8 mouse cellular contexts compared by ENCODE assay signal in the genomic region with DNA sequence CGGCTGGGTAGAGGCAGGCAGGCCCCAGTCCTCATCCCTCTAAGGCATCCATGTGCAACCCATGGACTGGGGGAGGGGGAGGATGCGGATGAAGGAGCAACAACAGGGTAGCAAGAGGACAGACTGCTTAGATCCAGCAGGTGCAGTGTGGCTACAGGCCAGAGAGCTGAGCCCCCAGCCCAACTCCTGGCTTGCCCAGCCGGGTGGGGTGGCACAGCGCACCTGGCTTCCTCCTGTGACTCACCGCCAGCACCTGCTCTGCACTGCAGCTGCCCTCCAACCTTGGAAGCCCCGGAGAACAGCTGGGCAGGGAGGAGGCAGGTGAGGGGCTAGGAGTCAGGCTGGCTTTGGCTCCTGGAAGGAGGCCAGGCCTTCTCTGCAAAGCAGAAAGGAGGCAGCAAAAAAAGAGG. TPM values are rescaled to one million over a fixed set of nuclear protein-coding genes. Genes with fewer than 3 reads are reported as not detected.
DNase-seq lines count a peak whose midpoint lies in the region; ATAC-seq and TF ChIP-seq lines count a peak whose summit lies in the region.

No protein-coding gene starts in this region.

- WGBS in heart, embryonic 11.5 days (ENCODE audit: insufficient replicate concordance): 31% methylated on average over 6 of the region's 6 CpGs
- WGBS in midbrain, embryonic 12.5 days: 11% methylated on average over 6 of the region's 6 CpGs

- peaks cover 56% of the 10 kb centered on the region for H3K4me1 ChIP-seq in heart, embryonic 11.5 days (ENCODE audit: control insufficient read depth, insufficient read depth, low read length)
- H3K4me1 ChIP-seq in ES-Bruce4 (ENCODE audit: control insufficient read depth, insufficient read depth, low read length): peaks cover 15% of the 10 kb centered on the region
- peaks cover 32% of the 10 kb centered on the region for H3K4me1 ChIP-seq in midbrain, embryonic 12.5 days

- no peak for TF ChIP-seq POLR2A in ES-Bruce4 (IDR thresholded peaks at IDR 0.05; ENCODE audit: insufficient read depth, low read length)

- H3K27me3 ChIP-seq in heart, embryonic 11.5 days (ENCODE audit: control insufficient read depth, insufficient read depth, low read length): no peaks in the 10 kb centered on the region
- no peaks in the 10 kb centered on the region for H3K27me3 ChIP-seq in ES-Bruce4 (ENCODE audit: control insufficient read depth, insufficient read depth, low read length, poor library complexity, severe bottlenecking)
- peaks cover 24% of the 10 kb centered on the region for H3K27me3 ChIP-seq in midbrain, embryonic 12.5 days

- TF ChIP-seq EP300 in ES-Bruce4 (IDR thresholded peaks at IDR 0.05; ENCODE audit: insufficient read depth, low read depth, low read length): no peak

- H3K4me3 ChIP-seq in heart, embryonic 11.5 days (ENCODE audit: low read depth, low read length): peak overlapping the region; percentile 17
- H3K4me3 ChIP-seq in ES-Bruce4 (ENCODE audit: low read depth, low read length): peak overlapping the region; percentile 9; the same call in 1 of the 2 replicates
- 0 out of 2 replicates have a peak overlapping the region, but pooled peaks have one; percentile 9 for H3K4me3 ChIP-seq in midbrain, embryonic 12.5 days

- peak overlapping the region; percentile 84 for H3K27ac ChIP-seq in heart, embryonic 11.5 days (ENCODE audit: low read depth, low read length)
- peak overlapping the region; percentile 66 for H3K27ac ChIP-seq in ES-Bruce4 (ENCODE audit: insufficient read depth, low read length)
- H3K27ac ChIP-seq in midbrain, embryonic 12.5 days (replicated peaks): peak overlapping the region; percentile 88

- ATAC-seq in heart, embryonic 11.5 days (replicated peaks; ENCODE audit: insufficient number of reproducible peaks, low FRiP score, low TSS enrichment): no peak; the same call in 1 of the 2 replicates
- peak; percentile 64 for ATAC-seq in midbrain, embryonic 12.5 days (ENCODE audit: low FRiP score, low read depth)

- H3K36me3 ChIP-seq in heart, embryonic 11.5 days (ENCODE audit: control insufficient read depth, insufficient read depth, low read length): no peaks in the 10 kb centered on the region
- H3K36me3 ChIP-seq in ES-Bruce4 (ENCODE audit: control insufficient read depth, insufficient read depth, low read length, poor library complexity, severe bottlenecking): no peaks in the 10 kb centered on the region
- H3K36me3 ChIP-seq in midbrain, embryonic 12.5 days: no peaks in the 10 kb centered on the region

- peak overlapping the region; percentile 10; the same call in 1 of the 2 replicates for H3K9ac ChIP-seq in heart, embryonic 11.5 days (ENCODE audit: low read depth, low read length)
- no peak overlapping the region for H3K9ac ChIP-seq in ES-Bruce4 (ENCODE audit: low read depth, poor library complexity, severe bottlenecking)
- H3K9ac ChIP-seq in midbrain, embryonic 12.5 days (replicated peaks): no peak overlapping the region; the same call in 1 of the 2 replicates

- no peak for TF ChIP-seq CTCF in ES-Bruce4 (IDR thresholded peaks at IDR 0.05; ENCODE audit: low read depth, low read length)

- H3K9me3 ChIP-seq in heart, embryonic 11.5 days (replicated peaks; ENCODE audit: control insufficient read depth, low read length): no peaks in the 10 kb centered on the region
- H3K9me3 ChIP-seq in ES-Bruce4 (replicated peaks; ENCODE audit: control insufficient read depth, insufficient read depth, low read length, poor library complexity, severe bottlenecking): no peaks in the 10 kb centered on the region
- no peaks in the 10 kb centered on the region for H3K9me3 ChIP-seq in midbrain, embryonic 12.5 days

- no peak for DNase-seq in heart, adult 11 months
- DNase-seq in forelimb bud, embryonic 11.5 days (ENCODE audit: low read depth, low spot score): peak; percentile 53
- DNase-seq in T-cell, adult 2 months (ENCODE audit: low spot score): no peak
- no peak for DNase-seq in kidney, postnatal 25 days
- DNase-seq in embryo, embryonic 10.5 days (ENCODE audit: low spot score): no peak

- peak overlapping the region; percentile 55 for H3K4me2 ChIP-seq in heart, embryonic 11.5 days
- peak overlapping the region; percentile 41 for H3K4me2 ChIP-seq in midbrain, embryonic 12.5 days (replicated peaks)

RNA-seq across cellular contexts. Expression of a gene that starts 21.8 kb away (rescaled TPM):
- 0.96 and 2.1 TPM in 2 replicates for polyA plus RNA-seq in heart, embryonic 11.5 days (2014; fragmentation: Nextera tagmentation; extraction: Ambion mirVana)
- 6.5 and 11.2 TPM in 2 replicates for polyA plus RNA-seq in ES-Bruce4 (2011; ENCODE audit: insufficient read depth, insufficient read length, low read depth, missing spikeins)
- 35.2 and 37.6 TPM in 2 replicates for polyA plus RNA-seq in midbrain, embryonic 12.5 days (2016; fragmentation: Nextera tagmentation; extraction: Ambion mirVana)

RNA-seq across cellular contexts. Expression of a gene that starts 32.7 kb away (rescaled TPM):
- polyA plus RNA-seq in heart, embryonic 11.5 days (2014; fragmentation: Nextera tagmentation; extraction: Ambion mirVana): 19.9 and 25.1 TPM in 2 replicates
- 6.4 and 8.8 TPM in 2 replicates for polyA plus RNA-seq in ES-Bruce4 (2011; ENCODE audit: insufficient read depth, insufficient read length, low read depth, missing spikeins)
- polyA plus RNA-seq in midbrain, embryonic 12.5 days (2016; fragmentation: Nextera tagmentation; extraction: Ambion mirVana): 19.6 and 19.8 TPM in 2 replicates

RNA-seq across cellular contexts. Expression of a gene that starts 40.8 kb away (rescaled TPM):
- 0.44 TPM in 1 of 2 replicates, not detected in the other for polyA plus RNA-seq in heart, embryonic 11.5 days (2014; fragmentation: Nextera tagmentation; extraction: Ambion mirVana)
- polyA plus RNA-seq in ES-Bruce4 (2011; ENCODE audit: insufficient read depth, insufficient read length, low read depth, missing spikeins): 1.2 TPM in 1 of 2 replicates, not detected in the other
- polyA plus RNA-seq in midbrain, embryonic 12.5 days (2016; fragmentation: Nextera tagmentation; extraction: Ambion mirVana): 0.55 TPM in 1 of 2 replicates, not detected in the other

RNA-seq across cellular contexts. Expression of a gene that starts 43.3 kb away (rescaled TPM):
- polyA plus RNA-seq in heart, embryonic 11.5 days (2014; fragmentation: Nextera tagmentation; extraction: Ambion mirVana): 9.8 and 13.6 TPM in 2 replicates
- 6.8 and 6.9 TPM in 2 replicates for polyA plus RNA-seq in ES-Bruce4 (2011; ENCODE audit: insufficient read depth, insufficient read length, low read depth, missing spikeins)
- 19.8 and 21.1 TPM in 2 replicates for polyA plus RNA-seq in midbrain, embryonic 12.5 days (2016; fragmentation: Nextera tagmentation; extraction: Ambion mirVana)
